Mouse (Mus musculus) hindbrain, embryonic 14.5 days (tissue): ENCODE results near the gene Hbb-bt. TPM values are rescaled to one million over a fixed set of nuclear protein-coding genes. Genes with fewer than 3 reads are reported as not detected.
"Not testable (repeated sequence)": the region's sequence is repeated elsewhere in the genome, so short reads cannot be mapped to it uniquely, and the experiment has no call there.

Source experiments
- ATAC-seq: fragments of 200-750 bp; cut with Nextera tagmentation; 2 replicates; pipeline ENCODE4 v1.8.0; 2017; ENCODE audit warnings: moderate number of reproducible peaks, mild to moderate bottlenecking, moderate TSS enrichment, moderate library complexity; ENCODE audit not compliant: low FRiP score
- DNase-seq: peaks from one replicate; pipeline ENCODE4 v3.0.0-alpha.2; 2015; ENCODE audit warnings: low spot score
- H3K27ac ChIP-seq: fragments of 300-500 bp; sonication (generic); 2 replicates; pipeline ENCODE4 v1.5.1; 2014; ENCODE audit warnings: mild to moderate bottlenecking, moderate library complexity
- H3K27me3 ChIP-seq: fragments of 300-500 bp; sonication (generic); 2 replicates; pipeline ENCODE4 v1.6.1; 2014; ENCODE audit warnings: mild to moderate bottlenecking, low read length, mixed read lengths; ENCODE audit not compliant: control insufficient read depth, insufficient read depth
- H3K36me3 ChIP-seq: fragments of 300-500 bp; sonication (generic); replicated peaks from 2 replicates; pipeline ENCODE4 v1.6.1; 2014; ENCODE audit not compliant: control insufficient read depth, insufficient read depth
- H3K4me1 ChIP-seq: fragments of 300-500 bp; sonication (generic); replicated peaks from 2 replicates; pipeline ENCODE4 v1.6.1; 2014; ENCODE audit warnings: antibody characterized with exemption, low read length, mixed read lengths; ENCODE audit not compliant: control insufficient read depth, insufficient read depth
- H3K4me2 ChIP-seq: fragments of 300-500 bp; sonication (generic); replicated peaks from 2 replicates; pipeline ENCODE4 v1.6.1; 2014; ENCODE audit warnings: mild to moderate bottlenecking, moderate library complexity
- H3K4me3 ChIP-seq: fragments of 300-500 bp; sonication (generic); replicated peaks from 2 replicates; pipeline ENCODE4 v1.5.1; 2014; ENCODE audit warnings: mild to moderate bottlenecking, low read length
- H3K9ac ChIP-seq: fragments of 300-500 bp; sonication (generic); 2 replicates; pipeline ENCODE4 v1.6.1; 2014
- H3K9me3 ChIP-seq: fragments of 300-500 bp; sonication (generic); 2 replicates; pipeline ENCODE4 v1.6.1; 2016; ENCODE audit warnings: low read length; ENCODE audit not compliant: control insufficient read depth
- WGBS: fragments of 180-500 bp; shearing (Covaris S2); extraction: QIAGEN DNeasy Blood & Tissue Kit; methylation state at CpG from one replicate; pipeline ENCODE4 v1.1.7; 2014; 5-methylcytosine and 5-hydroxymethylcytosine counted together
- polyA plus RNA-seq: library from polyadenylated mRNA; unstranded; fragments of >200 nt; fragmentation: Nextera tagmentation; extraction: Ambion mirVana; gene quantifications from 2 replicates; pipeline ENCODE4 v1.2.1, GENCODE M21; 2014

The Hbb-bt gene
- polyA plus RNA-seq, 1 experiment from 2014 or later: 1,734 TPM

- not testable (repeated sequence) for H3K9ac ChIP-seq, H3K27me3 ChIP-seq, DNase-seq, H3K9me3 ChIP-seq, H3K4me3 ChIP-seq, H3K27ac ChIP-seq, H3K4me1 ChIP-seq, ATAC-seq, H3K36me3 ChIP-seq, H3K4me2 ChIP-seq
- 89% methylated on average over 4 of the region's 4 CpGs for WGBS
Measured at GRCm38 (mm10) chr7:103777652-103778051, 36.1 kb downstream of the Hbb-bt start.

DNA sequence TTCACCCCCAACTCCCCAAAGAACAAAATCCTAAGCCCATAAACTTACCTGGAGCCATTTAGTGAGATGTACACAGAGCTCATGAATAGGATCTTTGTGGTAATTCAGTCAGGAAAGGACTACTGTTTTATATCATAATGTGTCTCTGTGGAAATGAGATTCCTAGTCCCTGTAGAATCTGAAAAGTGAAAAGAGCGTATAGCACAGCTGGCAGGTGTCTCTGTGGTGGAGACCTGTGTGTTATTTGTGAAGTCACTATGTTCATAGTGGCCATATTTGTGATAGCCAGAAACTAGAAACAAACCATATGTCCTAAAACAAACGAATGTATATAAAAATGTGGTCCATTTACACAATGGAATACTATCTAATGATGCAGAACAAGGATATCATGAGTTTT lies 42.3 kb downstream of the Hbb-bt start, which contains the start of gene Olfr69:
Gene Olfr69 (minus strand): TSS at position 101 of the 400 bp plus-strand sequence.
- no peak within 1 kb of the TSS for H3K27ac ChIP-seq
- ATAC-seq (no peak), DNase-seq (no peak)
- 89% methylated on average over 2 of the region's 2 CpGs for WGBS
- no peak within 1 kb of the TSS for H3K4me2 ChIP-seq
- H3K36me3 ChIP-seq: no peaks in the 10 kb centered on the region
- H3K4me1 ChIP-seq: no peaks in the 10 kb centered on the region
- no peak within 1 kb of the TSS for H3K9ac ChIP-seq
- H3K27me3 ChIP-seq: no peaks in the 10 kb centered on the region
- no peak within 1 kb of the TSS for H3K4me3 ChIP-seq
- no peaks in the 10 kb centered on the region for H3K9me3 ChIP-seq

DNA sequence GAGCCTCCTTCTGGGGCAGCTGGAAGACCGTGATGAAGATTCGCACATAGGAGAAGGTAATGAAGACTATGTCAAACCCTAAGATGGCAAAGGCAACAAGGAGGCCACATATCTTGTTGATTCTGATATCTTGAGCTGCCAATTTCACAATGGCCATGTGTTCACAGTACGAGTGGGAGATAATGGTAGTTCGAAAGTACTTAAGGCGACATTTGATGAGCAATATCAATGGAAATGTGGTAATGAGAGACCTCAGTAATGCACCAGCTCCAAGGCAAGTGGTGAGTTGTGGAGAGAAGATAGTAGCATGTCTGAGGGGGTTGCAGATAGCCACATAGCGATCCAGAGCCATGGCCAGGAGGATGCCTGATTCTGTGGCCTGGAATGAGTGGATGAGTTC lies 46.1 kb downstream of the Hbb-bt start:
- WGBS: 93% methylated on average over 6 of the region's 6 CpGs
- not testable (repeated sequence) for H3K4me3 ChIP-seq, H3K27ac ChIP-seq, H3K27me3 ChIP-seq, H3K4me1 ChIP-seq, ATAC-seq, H3K4me2 ChIP-seq, H3K9me3 ChIP-seq, DNase-seq, H3K36me3 ChIP-seq, H3K9ac ChIP-seq

Other genes with a start within 250 kb of the Hbb-bt start
- gene Olfr616, start 244.9 kb downstream of the Hbb-bt start, polyA plus RNA-seq: not detected in 2 replicates
- gene Olfr617, start 240.9 kb downstream of the Hbb-bt start, polyA plus RNA-seq: not detected in 2 replicates
- gene Olfr618, start 223.9 kb downstream of the Hbb-bt start, polyA plus RNA-seq: 0.21 TPM in 1 of 2 replicates, not detected in the other
- not detected in 2 replicates for gene Olfr619, start 213.4 kb downstream of the Hbb-bt start, polyA plus RNA-seq
- gene Olfr620, start 201.5 kb downstream of the Hbb-bt start, polyA plus RNA-seq: not detected in 2 replicates
- gene Olfr622, start 171.3 kb downstream of the Hbb-bt start, polyA plus RNA-seq: not detected in 2 replicates
- not detected in 2 replicates for gene Olfr623, start 150.3 kb downstream of the Hbb-bt start, polyA plus RNA-seq
- gene Olfr624, start 142.8 kb downstream of the Hbb-bt start, polyA plus RNA-seq: not detected in 2 replicates
- gene Olfr625-ps1, start 131.3 kb downstream of the Hbb-bt start, polyA plus RNA-seq: not detected in 2 replicates
- gene Olfr243, start 99.3 kb downstream of the Hbb-bt start, polyA plus RNA-seq: not detected in 2 replicates
- gene Olfr628, start 83.6 kb downstream of the Hbb-bt start, polyA plus RNA-seq: not detected in 2 replicates
- gene Olfr629, start 69.1 kb downstream of the Hbb-bt start, polyA plus RNA-seq: not detected in 2 replicates
- gene Olfr630, start 56.7 kb downstream of the Hbb-bt start, polyA plus RNA-seq: not detected in 2 replicates
- not detected in 2 replicates for gene Olfr69, start 42.4 kb downstream of the Hbb-bt start, polyA plus RNA-seq
- gene Olfr68, start 34.3 kb downstream of the Hbb-bt start, polyA plus RNA-seq: not detected in 2 replicates
- not detected in 2 replicates for gene Olfr67, start 22.2 kb downstream of the Hbb-bt start, polyA plus RNA-seq
- 4,248 and 5,201 TPM in 2 replicates for gene Hbb-bs, start 14.1 kb upstream of the Hbb-bt start, polyA plus RNA-seq
- not detected in 2 replicates for gene Hbb-bh2, start 26.5 kb upstream of the Hbb-bt start, polyA plus RNA-seq
- gene Hbb-bh1, start 29.2 kb upstream of the Hbb-bt start, polyA plus RNA-seq: 2.1 and 3.6 TPM in 2 replicates
- 178 and 712 TPM in 2 replicates for gene Hbb-y, start 39.2 kb upstream of the Hbb-bt start, polyA plus RNA-seq
- gene Olfr66, start 72.3 kb upstream of the Hbb-bt start, polyA plus RNA-seq: not detected in 2 replicates
- gene Olfr64, start 80.5 kb upstream of the Hbb-bt start, polyA plus RNA-seq: not detected in 2 replicates
- gene Olfr65, start 89.5 kb upstream of the Hbb-bt start, polyA plus RNA-seq: not detected in 2 replicates
- not detected in 2 replicates for gene Olfr631, start 114.8 kb upstream of the Hbb-bt start, polyA plus RNA-seq
- gene Olfr632, start 120.4 kb upstream of the Hbb-bt start, polyA plus RNA-seq: not detected in 2 replicates
- gene Olfr633, start 130.4 kb upstream of the Hbb-bt start, polyA plus RNA-seq: not detected in 2 replicates
- gene Olfr635, start 157.2 kb upstream of the Hbb-bt start, polyA plus RNA-seq: not detected in 2 replicates
- gene Olfr638, start 184.8 kb upstream of the Hbb-bt start, polyA plus RNA-seq: not detected in 2 replicates
- gene Olfr639, start 203.3 kb upstream of the Hbb-bt start, polyA plus RNA-seq: 0.03 TPM in 1 of 2 replicates, not detected in the other
- not detected in 2 replicates for gene Olfr640, start 211.6 kb upstream of the Hbb-bt start, polyA plus RNA-seq
- not detected in 2 replicates for gene Olfr641, start 221.4 kb upstream of the Hbb-bt start, polyA plus RNA-seq
- not detected in 2 replicates for gene Olfr642, start 238.7 kb upstream of the Hbb-bt start, polyA plus RNA-seq
- not detected in 2 replicates for gene 4930516K23Rik, start 247.4 kb upstream of the Hbb-bt start, polyA plus RNA-seq